Mouse (Mus musculus) lung, postnatal 14 days (tissue): Measurements from ENCODE around the gene Chrm1.

Source experiments
- DNase-seq: peaks from one replicate; pipeline ENCODE4 v3.0.0; 2021

The Chrm1 gene

DNA sequence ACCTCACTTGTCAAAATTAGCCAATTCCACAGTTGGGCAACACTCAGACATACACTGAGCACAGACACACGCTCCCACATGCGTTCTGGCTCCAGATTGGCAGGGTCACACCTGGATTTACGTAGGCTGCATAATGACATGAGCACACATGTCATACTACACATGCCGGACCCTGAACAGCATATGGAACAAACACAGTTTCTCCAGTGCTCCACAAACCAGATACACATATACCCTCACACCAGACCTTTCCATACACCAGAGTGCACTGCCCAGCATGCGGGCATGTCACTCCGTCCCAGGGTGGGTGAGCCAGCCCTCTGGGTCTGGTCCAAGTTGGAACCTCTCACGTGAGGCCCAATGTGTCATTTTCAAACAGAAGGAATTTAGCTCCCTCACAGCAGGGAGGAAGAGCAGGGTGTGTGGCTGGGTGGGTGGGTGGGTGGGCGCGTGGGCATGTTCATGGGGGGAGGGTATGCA, at the start of gene Chrm1:
Chrm1 (plus strand) TSS at position 430 of the 480 bp plus-strand sequence.
- DNase-seq: no peak

GRCm38 (mm10) chr19:8614343-8614742, 49.2 kb upstream of the Chrm1 start:
- DNase-seq: no peak

GRCm38 (mm10) chr19:8616314-8616713, 47.3 kb upstream of the Chrm1 start:
- no peak for DNase-seq

- DNase-seq: no peak
Measured at GRCm38 (mm10) chr19:8617904-8618303, 45.7 kb upstream of the Chrm1 start, which contains the start of gene Slc22a6. TSS of gene Slc22a6 (plus strand) at chr19:8618039.

- DNase-seq: no peak
Measured at GRCm38 (mm10) chr19:8621098-8621497, 42.5 kb upstream of the Chrm1 start.

DNA sequence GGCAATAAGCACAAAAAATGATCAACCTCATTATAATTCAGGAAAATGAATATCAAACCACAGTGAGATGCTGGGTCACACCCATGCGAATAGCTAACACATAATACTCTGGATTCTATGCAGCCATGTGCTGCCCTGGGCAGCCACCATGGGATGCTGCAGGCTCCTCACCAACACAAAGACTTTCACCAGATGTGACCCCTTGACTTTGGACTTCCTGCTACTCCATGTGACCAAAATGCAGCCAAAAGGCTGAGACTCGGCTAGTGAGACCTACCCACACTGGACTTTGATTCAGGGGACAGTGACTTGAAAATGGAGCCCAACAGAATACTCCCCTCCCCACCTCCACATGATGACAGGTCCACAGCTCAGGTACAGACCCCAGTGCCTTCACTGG, 33.3 kb upstream of the Chrm1 start:
- no peak for DNase-seq

DNA sequence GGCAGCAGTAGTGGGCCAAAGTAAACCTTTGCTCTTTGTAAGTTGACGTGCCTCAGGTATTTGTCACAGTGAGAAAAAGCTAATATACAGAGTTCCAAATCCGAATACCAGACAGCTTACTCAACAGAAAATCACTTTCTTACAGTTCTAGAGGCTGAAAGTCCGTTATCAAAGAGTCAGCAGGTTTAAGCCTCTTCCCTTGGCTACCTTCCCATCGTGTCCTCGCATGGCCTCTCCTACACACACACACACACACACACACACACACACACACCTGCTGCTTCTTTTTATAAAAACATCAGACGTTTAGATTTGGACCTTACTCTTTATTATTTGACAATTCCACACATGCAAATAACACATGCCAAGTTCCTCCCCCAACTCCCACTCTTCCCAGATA, 32.8 kb upstream of the Chrm1 start:
- no peak for DNase-seq

DNA sequence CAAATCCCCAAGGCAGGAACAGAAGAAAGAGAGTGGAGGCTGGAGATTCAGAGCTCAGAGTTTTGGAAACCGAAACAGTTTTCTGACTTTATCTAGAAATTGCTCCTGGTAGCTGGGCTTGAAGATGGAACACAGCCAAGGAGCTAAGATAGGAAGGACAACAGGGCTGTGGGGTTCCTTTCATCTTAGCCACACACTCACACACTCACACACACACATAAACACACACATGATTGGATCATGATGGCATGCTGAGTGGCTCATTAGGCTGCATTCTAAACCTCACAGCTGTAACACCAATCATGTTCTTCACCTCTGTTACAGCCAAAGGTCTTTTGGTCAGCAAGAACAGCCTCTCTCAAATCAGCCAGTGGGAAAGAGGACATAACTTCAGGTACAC, 31.6 kb upstream of the Chrm1 start:
- DNase-seq: no peak

- DNase-seq: no peak
Measured at GRCm38 (mm10) chr19:8642086-8642485, 21.5 kb upstream of the Chrm1 start.

GRCm38 (mm10) chr19:8646393-8646792, 17.2 kb upstream of the Chrm1 start:
- no peak for DNase-seq

- no peak for DNase-seq
Measured at GRCm38 (mm10) chr19:8655833-8656232, 7.8 kb upstream of the Chrm1 start.

DNA sequence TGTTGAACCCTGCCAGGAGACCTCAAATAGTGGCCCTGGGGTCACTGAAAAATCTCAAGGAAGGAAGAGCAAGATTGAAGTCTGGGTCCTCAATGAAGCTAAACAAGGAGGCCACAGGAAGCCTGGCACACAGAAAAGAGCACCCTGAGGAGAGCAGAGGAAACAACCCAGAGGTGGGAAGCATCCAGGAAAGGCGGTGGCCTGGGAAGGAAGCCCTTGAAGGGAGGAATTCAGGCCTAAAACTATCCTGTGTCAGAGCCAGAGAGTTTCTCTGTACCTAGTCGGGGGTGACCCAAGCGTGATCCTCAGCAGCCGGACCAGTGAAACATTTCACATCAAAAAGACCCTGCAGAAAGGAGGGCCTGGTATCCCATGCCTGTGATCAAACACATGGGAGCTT, 7.2 kb upstream of the Chrm1 start:
- no peak for DNase-seq

- no peak for DNase-seq
Measured at GRCm38 (mm10) chr19:8661821-8662307, 1.7 kb upstream of the Chrm1 start.

GRCm38 (mm10) chr19:8662337-8662736, 1.3 kb upstream of the Chrm1 start:
- peak; percentile 58 for DNase-seq

DNA sequence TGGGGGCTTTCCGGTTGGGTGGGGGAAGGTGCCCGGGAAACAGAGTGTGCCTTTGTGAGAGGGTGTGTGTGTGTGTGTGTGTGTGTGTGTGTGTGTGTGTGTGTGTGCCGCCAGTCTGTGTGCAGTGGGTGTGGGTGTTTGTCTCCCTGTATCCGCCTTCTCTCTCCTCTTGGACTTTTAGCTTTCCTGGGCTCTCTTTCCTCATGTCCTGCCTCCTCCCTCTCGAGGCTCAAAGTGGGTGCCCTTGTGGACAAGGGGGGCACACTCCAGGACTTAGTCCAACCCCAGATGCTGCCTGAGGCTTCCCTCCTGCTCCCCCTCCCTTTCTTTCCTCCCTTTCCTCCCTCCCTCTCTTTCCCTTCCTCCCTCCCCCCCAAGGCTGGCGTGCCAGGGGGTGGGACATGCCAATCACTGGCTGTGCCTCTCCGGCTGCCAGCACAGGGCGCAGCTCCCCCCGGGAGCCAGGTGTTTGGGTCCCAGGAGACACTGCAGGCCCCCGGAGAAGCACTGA, 377 bp downstream of the Chrm1 start:
- no peak for DNase-seq

- no peak for DNase-seq
Measured at GRCm38 (mm10) chr19:8664859-8665258, 1.3 kb downstream of the Chrm1 start.

DNA sequence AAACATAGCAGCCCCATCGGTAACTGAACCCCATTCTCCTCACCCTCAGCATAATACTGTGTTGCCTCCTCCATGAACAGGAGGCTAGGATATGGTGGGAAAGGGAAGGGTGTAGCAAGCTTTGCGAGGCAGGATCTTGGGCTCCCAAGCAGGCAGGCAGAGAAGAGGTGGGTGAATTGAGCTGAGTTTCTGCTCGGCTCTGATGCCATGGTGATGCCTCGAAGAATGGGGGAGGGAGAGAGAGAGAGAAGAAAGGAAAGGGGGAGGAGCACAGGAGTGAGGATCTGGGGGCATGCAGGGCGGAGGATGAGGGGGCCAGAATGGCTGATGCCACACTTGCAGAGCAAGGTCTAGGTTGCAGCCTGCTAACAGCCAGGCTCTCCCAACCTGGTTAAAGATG, 2.2 kb downstream of the Chrm1 start:
- no peak for DNase-seq

DNA sequence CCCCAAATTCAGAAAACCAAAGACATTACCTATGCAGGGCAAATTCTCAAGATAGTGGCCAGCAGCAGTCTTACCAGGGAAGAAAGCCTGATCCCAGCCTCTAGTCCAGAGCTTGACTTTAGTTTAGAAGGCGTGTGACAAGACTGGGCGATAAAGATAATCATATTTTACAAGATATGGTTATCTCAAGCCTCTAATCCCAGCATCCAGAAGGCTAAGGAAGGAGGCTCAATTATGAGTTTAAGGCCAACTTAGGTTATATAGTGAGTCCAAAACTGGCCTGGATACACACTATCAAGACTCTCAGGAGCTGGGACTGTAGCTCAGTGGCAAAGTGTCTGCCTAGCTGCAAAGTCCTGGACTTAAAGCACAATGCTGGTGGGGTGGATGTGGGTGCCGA, 9.3 kb downstream of the Chrm1 start:
- DNase-seq: no peak

DNA sequence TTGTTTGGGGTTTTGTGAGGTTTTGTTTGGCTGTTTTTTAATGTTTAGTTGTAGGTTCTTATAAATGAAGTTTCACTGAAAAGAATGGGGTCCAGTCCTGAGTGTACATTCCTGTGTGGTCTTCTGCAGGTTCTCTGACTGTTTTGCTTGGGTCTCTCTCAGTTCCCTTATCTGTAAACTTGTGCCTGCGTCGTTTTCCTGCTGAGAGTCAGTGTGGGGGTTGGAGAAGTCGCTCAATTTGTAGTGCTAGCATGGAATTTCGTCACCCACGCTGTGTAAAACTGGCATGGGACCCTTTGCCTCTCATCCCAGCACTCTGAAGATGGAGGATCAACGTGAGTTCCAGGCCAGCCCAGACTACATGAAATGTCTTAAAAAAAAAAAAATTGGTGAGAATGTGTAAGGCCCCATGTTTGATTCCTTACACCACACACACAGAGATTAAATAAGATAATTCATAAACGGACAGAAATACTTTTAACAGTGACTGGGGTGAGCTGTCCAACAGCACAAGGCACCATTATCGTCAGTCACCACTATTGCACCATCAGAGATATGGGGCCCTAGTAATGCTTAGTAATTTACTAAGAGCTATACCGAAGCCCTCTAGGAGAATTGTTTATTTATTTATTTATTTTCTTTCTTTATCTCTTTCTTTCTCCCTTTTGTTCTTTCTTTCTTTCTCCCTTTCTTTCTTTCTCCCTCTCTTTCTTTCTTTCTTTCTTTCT, 9.9 kb downstream of the Chrm1 start:
- DNase-seq: no peak

GRCm38 (mm10) chr19:8679031-8679779, 15.6 kb downstream of the Chrm1 start:
- peak; percentile 32 for DNase-seq

DNA sequence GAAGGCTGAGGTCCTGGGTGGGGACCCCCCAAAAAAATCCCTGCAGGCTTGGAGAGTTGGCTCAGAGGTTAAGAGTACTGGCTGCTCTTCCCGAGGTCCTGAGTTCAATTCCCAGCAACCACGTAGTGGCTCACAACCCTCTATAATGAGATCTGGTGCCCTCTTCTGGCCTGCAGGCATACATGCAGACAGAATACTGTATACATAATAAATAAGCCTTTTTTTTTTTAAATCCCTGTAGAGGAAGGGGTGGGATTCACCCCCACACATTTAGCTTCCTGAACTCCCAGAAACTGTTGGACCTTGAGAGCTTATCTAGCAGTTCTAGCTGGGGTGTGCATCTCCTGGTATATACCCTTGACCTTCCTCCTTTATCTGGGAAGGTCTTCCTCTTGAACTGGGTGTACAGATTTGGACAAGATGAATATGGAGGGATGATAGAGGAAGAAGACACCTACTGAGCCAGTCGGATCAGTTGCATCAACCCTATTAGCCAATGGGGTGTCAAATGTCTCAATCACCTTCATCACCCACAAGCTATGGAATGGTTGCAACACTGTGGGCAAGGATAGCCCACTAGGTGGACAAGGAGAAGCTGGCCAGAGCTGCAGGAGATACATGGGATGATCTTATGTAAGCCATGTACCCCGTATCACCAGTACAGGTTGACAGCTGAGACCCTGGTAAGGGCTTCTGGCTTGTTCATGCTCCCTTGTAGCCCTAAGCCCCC, 18.2 kb downstream of the Chrm1 start:
- DNase-seq: no peak

GRCm38 (mm10) chr19:8682996-8683395, 19.4 kb downstream of the Chrm1 start:
- peak; percentile 87 for DNase-seq

DNA sequence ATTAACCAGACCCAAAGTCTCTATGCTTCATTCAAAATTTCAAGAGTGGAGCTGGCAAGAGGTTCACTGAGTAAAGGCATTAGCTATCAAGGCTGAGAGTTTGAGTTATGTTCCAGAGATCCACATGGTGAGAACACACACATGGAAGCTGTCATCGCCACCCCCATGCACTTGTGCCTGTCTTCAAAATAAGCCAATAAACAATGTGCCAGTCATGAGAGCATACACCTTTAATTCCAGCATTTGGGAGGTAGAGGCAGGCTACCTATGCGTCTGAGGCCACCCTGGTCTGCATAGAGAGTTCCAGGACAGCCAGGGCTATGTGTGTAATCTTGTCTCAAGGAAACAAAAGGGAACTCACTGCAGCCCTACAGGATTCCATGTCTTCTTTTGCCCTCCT, 20.0 kb downstream of the Chrm1 start:
- DNase-seq: no peak
